Mouse (Mus musculus): ENCODE measurements around the gene Dock9.

Dock9 gene

DNA sequence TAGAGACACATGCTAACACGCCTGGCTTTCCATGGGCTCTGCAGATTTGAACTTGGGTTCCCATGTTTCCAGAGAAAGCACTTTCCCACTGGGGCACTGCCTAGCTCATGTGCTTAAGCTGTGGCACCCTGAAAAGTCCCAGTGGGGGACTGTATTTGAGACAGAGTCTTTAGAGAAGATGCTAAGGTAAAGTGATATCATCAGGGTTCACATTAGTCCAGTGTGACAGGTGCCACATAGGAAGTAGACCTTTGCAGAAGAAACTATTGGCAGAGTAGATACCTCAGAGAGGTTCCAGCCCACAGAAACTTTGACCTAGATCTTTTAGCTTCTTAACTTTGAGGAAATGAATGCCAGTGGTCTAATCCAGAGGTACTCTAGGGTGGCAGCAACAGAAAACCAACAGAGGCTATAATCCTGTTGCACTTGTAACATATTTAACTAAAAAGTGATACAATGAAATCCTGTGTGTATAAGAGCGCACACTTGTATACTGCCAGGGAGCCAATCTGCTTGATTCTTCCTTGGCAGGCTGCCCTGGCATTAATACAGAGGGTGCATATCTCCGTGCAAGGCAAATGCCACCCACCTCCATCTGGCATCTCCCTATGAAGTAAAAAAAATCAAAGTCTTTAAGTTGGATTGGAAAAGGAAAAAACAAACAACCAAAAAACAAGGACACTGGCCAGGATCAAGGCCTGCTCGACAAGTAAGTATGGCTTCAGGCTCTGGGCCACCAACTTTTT, 179.8 kb downstream of the Dock9 start:
- DNase-seq: peak; percentile 92

DNA sequence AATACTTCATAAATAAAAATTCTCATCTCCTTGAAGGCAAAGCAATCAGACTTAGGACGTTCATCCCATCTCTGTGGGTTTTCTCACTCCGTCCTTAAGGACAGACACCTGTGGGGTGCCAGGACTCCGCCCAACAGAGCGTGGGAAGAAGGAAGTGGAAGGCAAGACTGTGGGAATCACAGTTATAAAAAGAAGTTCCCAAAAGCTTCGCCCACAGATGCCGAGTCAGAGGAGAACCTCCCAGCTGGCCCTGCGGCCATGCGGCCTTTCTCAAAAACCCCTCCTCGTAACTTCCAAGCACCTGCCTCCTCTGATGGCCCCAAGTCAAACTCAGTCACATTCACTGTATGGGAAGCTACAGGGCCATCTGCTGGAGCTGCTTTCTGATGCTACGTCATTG, 182.2 kb downstream of the Dock9 start:
- no peak for DNase-seq

DNA sequence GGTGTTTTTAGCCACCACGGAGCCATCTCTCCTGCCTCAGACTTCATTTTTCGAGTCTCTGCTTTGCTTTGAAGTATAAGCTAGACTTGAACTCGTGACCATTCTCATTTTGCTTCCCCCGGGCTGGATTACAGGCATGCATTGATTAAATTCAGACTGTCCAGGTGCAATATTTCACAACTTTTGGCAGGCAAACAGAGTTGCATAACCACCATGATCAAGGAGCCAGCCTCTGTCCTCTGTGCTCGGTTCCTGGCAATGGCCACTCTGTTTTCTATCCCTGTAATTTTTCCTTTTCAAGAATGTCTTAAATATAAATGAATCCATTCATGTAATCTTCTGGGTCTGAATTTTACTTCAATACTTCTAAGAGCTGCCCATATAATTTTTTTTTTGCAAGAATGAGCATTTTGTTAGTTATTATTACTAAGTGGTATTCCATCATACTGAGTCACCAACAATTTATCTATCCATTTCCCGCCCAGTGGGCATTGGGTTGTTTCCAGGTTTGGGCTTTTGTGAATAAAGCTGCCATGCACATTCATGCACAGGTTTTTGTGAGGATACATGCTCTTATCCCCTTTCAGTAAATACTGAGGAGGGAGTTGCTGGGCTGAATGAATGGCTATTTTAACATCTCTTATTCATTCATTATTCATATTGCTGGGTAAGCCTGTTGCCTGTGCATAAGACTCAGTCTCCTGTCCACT, 183.0 kb downstream of the Dock9 start:
- peak; percentile 53 for DNase-seq

DNA sequence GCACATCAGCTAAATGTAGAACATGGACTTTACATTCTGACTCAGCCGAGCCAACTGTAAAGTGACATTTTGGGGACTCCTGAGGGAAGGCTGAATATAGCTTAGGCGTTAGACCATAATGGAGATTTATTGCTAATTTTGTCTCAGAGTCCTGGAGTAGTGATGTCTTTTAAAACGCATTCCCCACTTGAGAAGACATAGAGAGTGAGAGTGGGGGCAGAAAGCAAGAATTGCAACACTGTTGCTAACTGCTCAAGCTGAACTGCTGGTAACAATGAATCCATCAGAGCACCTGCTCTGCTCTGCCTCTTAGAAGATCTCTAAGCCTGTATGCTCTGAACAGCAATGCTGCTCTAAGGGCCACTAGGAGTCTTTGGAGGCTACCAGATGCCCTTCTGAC, 184.1 kb downstream of the Dock9 start:
- DNase-seq: no peak

DNA sequence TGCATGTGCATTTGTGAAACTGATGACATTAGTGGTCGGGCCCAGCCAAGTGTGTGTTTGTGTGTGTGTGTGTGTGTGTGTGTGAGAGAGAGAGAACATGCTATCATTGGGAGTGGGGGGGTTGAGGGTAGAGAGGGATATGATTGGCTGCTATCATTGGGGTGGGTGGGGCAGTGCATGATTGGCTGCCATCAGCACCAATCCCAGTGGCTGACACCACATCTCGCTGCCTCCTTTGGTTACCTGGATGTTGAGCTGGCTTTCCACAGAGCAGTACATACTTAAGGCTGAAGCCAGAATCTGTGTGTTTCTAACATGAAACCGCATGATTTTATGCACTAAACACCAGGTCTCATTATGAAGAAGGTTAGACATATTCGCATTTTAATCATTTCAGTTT, 184.7 kb downstream of the Dock9 start:
- no peak for DNase-seq

DNA sequence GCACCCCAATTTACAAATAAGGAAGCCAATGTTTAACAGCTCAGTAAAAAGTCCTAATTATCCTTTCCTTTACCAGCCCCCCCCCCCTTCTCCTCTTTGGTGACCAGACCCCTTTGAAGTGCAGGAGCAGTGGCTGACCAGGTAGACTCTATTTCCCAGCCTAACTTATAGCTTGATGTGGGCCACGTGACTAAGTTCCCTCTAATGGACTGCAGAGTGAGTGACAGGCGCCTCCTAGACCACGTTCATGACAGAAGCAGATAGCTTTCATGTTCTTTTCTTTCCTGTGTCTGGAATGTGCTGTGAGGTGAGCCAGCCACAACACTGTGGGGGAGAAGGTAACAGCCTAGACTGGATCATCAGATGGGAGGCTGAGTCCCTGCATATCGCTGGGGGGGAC, 186.1 kb downstream of the Dock9 start:
- no peak for DNase-seq

DNA sequence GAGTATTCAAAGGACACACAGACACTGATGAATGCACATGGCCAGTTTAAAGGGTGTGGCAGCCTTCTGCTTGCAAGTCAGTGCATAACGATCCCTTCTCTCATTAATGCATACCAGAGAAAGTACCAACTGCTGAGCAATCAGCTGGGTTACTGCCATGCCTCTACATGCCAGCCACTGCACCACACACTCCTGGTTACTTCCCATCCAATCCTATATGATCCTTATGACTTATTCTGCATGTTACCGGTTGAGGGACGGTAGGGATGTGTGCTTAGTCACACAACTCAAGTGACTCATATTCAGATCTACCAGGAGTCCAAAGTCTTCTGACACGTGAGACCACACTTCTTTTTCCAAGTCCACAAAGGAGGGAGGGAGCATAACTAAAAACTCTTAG, 186.5 kb downstream of the Dock9 start:
- no peak for DNase-seq

DNA sequence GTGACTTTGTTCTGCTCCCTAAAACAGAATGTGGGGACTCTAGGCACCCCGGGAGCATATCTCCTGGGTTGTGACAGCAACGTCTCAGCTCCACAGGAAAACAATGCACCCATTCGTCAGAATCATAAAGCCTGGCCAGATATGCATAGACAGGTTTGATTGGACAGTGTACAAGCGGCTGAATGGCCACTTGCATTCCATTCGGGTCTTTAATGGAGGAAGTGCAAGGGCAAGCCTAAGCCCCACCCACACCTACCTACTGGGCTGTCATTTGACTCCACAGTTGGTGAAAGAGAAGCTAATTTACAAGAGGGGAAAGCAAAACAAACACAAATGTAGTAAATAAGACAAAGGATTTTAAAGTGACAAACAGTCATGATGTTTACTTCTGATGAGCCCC, 189.1 kb downstream of the Dock9 start:
- DNase-seq: no peak

DNA sequence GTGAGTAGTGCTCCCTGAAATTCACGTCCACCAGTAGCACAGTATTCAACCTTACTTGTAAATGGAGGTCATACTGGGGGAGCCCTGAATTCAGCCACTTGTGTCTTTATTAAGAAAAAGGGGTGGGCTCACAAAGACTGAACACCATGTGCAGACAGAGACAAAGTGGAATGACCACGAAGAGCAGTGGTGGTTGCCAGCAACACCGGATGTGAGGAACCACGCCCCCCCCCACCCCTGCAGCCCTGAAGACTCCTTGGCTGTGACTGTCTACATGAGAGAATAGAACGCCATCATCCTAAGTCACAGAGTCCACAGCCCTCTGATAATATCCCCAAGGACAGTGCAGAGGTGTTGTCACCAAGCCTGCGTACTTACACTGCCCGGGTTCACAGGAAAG, 191.2 kb downstream of the Dock9 start:
- DNase-seq: no peak

DNA sequence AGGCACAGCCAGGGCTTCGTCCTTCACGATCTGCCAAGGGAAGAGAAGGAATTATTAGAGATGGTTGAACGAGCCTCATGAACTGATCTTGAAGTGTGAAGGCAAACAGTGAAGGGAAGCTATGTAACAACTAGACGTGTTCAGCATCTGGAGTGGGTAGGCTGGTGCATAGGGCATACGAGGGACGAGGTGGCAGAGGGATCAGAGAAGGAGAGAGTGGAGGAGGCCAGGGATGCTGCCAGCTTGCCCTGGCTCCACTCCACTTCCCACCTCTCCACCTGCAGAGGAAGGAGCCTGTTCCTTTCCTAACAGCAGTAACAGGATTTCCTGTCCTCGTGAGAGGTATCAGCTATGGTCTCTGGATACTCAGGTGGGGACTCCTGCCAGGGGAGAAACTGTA, 192.4 kb downstream of the Dock9 start:
- DNase-seq: no peak

DNA sequence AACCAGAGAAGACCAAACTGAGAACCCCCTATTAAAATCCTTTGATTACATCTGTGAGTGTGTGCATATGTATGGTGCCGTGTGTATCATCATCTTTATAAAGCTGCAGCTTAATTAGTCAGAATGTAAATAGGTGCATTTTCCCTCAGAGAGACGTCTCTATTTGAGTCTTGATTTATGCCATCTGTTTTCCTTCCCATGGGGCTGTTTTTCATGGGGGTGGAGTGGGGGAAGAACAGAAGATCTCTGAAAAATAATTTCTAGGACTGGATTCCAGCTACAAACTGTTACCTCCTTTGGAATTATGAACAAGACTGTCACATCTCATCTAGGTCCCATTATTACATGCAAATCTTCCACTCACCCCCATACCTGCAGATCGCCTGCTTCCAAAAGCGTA, 193.1 kb downstream of the Dock9 start:
- DNase-seq: no peak

DNA sequence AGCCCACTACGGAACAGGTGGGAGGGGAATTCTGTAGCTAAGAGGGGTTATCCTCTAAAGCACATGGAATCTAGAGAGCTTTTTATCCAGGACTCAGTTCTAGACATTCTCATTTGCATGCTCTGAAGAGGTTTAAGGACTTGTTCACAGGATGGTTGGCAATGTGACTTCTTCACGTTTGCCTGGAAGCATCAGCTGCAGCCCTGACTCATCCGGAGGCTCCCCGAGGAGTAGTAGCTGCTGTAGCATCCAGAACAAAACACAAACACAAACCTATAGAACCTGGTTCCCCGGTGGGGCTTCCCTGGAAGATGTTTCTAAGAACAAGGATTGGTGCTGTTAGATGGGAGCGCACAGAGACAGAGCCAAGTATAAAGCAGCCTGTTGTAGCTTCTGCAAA, 195.0 kb downstream of the Dock9 start:
- no peak for DNase-seq

DNA sequence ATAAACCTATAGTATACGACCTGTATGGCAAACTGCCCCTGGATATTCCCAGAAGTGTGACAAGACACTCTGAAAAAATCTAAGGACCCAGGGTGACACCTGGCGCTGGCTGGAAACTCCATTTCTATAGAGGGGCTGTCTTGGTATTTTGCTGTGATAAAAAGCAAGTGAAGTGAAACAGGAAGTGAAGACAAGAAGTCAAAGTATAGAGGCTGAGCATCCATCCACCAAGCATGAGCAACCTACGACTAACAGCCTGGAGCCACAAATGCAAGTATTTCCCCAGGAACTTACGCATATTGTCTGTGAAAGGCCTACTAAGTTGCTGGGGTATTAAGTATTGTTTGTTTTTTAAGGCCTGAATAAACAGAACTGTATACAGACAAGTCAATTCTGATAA, 197.1 kb downstream of the Dock9 start:
- DNase-seq: no peak

DNA sequence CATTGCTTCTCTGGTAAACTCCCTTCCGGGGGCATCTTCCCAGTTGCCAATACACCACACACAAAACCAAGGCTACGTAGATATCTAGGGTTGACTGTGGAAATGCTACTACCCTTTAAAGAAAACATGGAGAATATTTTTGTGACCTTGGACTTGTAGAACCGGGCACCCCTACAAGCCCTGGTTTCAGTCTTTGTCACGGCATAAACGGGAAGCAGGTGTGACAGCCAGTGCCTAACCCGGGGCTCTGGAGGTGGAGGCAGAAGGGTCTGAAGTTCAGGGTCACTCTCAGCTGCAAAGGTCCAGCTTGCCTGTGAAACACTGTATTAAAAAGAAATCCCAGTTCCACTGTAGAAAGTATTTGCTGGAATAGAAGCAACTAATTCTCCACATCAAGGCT, 200.6 kb downstream of the Dock9 start:
- no peak for DNase-seq

DNA sequence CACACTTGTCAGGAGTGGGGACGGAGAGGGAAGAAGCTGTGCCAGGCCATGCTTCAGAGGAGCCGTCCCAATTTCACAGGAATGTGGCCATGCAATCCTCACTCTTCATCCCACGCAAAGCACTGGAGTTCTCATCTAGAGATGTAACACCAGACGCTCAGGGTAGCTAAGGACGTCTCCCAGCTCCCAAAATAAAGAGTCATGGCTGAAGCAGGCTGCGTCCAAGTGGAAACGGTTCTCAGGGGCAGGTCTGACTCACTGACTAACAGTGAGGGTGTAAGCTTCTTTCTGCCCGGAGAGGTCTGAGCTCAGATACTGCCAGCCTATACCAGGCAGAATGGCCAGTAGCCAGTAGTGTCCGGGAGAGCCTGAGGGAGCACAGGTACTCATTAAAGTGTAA, 201.0 kb downstream of the Dock9 start:
- DNase-seq: no peak

DNA sequence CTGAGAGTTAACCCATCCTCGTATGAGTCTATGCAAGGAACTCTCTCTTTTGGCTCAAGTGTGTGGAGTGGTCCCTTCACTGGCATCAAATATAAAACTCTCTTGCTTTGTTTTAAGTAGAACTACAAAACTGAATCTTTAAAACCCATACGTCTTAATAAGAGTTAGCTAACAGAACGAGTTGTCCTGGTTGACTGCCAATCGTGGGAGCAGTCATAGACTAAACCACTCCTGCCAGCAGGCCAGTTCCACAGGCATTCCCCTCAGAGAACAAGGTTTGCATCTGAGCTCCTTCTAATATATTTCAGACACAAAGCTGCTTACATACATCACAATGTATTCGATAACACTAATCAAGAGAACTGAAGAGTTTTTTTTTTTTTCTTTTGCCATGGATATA, 203.0 kb downstream of the Dock9 start:
- no peak for DNase-seq

DNA sequence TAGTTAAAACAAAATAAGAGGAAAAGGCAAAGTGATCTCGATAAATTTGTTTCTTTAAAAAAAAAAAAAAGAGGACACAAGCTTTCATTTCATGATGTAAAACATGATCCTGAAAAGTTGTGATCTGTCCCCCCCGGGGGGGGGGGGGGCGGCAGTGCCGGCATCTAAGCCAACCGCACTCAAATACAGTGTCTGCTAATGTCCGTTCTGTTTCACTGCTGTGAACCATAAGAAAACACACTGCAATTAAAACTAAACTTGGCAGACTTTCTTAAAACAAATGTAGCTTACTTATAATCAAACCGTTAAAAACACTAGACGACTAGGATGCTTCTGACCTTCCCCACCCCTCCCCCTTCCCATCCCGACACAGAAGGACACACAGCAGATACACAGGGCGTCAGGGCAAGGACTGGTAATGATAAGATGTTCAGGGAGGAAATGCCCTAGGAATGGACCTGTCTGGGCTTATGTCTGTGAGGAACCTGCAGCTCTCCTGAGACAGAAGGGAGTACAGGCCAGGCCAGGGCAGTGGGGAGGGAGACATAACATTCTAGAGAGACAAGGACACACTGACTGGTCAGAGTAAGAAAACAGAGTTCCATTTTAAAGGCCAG, 204.2 kb downstream of the Dock9 start:
- DNase-seq: no peak

DNA sequence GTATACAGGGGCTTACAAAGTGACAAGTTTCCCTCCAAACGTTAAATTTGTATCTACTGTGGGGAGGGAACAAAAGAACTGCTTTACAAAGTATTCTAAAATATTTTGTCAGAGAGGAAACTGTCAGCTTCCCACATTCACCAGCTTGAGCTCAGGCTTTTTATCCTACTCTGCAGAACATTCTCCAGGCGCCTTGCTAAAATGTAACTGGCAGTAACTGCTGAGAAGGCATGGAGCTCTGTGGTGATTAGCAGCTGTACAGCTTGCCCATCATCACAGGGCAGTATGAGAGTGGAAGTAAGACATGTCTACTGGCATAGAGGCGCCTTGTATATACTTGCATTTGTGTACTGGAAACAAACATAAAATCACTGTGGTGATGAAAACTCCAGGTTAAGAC, 204.7 kb downstream of the Dock9 start:
- DNase-seq: no peak

DNA sequence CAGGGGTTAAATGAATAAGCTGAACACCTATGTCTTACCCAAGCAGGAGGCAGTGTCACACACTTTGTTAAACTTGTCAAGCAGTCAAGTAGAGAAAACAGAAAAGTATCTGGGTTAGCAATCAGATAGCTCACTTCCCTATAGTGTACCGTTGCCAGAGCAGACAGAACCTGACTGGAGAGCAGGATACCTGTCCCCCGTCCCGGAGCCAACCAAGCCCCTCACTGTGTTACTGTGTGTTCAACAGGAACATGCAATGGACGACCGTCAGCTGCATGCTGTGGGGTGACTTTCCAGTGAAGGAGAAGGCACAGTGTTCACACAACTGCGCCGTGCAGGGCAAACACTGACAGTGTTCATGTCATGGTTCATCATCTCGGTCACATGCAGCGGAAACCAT, 205.3 kb downstream of the Dock9 start:
- no peak for DNase-seq

DNA sequence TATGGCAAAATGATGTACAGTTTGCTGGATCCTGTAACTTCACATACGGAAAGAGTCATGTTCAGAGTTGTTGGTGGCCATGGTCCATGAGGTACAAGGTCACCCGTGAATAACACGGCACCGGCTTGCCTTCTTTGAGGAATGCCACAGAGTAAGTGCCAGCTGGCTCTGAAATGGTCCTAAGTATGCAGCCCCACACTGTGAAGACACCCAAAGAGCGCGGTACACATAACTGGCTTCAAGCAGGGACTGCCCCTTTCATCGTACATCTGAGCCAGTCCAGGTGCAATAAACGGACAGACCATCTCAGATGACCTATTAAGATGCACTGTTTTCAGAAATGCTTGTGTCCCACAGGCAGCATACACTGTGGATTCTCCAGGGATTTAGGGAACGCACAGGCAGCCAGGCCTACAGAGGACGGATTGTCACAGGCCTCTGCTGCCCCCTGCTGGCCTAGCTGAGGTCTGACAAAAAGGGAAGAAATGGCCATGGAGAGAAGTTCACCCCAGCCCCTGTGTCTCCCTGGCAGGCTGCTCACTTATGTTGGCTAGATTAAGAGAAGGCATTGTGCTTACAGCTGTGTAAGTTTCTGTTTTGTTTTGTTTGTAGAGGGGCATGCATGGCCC, 208.4 kb downstream of the Dock9 start:
- DNase-seq: peak; percentile 73

DNA sequence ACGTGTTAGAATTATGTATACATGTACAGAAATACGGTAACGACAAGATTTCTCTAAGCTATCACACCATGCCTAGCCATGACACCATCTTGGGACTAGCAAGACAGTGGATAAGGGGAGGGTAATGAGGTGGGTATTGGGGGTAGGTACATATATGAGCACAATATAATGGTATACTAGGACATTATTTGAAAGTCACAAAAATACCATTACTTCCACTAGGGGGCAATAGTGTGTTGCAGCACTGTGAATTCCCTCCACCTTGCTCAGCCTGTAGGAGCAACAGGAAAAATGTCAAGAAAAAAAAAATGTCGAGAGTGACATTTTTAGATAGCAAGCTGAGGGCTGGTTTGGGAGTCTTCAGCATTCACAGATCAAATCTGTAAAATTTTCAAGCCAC, 209.2 kb downstream of the Dock9 start:
- no peak for DNase-seq

DNA sequence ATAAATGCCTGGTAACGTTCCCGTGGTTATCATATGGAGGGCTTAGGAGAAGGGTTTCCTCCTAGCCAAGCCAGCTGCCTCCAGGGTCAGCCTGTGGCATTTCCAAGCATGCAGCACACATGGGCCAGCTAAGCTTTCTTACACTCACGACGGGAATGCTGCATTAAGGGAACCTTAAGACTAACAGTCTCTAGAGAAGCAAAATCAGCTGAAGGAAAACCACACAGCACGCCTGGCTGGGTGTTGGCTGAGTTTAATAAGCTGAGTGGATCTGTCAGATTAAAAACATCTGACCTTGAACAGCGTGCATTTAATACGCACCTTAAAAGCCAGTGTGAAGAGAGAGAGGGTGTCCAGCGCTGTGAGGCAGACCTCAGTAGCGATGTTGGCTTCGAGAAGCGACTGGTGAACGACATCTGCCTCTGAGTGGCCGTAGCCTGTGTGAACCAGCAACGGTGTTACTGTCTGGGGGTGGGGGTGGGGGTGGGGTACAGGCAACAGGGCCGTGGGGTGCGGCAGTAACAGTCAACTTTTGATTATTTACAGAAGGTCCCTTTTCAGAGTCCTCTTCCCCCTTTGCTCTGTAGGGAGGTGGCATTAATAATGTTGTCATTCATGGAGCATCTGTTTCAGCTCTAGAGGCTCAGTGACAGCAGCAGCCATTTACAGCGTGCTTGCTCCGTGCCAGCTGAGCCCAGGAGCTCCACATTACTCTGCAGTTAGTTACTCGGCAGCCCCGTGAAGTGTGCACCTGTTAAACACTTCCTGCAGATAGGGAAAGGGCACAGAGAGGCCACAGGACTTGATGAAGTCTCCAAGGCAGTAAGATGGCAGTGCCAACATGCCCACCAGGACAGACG, 211.5 kb downstream of the Dock9 start:
- no peak for DNase-seq

DNA sequence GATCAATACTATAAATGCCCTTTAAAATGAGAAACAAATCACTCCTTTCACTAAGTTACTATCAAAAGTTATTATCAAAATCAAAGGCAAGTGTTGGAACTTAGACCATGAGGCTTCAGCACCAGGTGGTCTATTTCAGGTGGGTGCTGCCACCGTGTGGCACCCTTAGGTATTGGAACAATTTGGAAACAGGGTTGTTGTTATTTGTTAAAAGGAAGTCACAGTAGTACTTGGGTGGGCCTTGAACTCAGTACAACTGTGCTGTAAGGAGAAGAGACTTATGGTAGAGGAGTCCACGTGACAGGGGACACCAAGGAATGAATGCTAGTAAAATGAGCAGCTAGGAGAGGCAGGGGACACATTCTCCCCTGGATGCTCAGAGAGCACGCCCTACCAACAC, 218.6 kb downstream of the Dock9 start:
- DNase-seq: peak; percentile 45
